Mouse (Mus musculus) small intestine, adult 2 months (tissue): ENCODE measurements around the gene Fam240b. TPM values are rescaled to one million over a fixed set of nuclear protein-coding genes. Genes with fewer than 3 reads are reported as not detected.

Source experiments
- H3K27ac ChIP-seq: fragments of 200-500 bp; 2 replicates; pipeline ENCODE4 v1.5.1; 2012; ENCODE audit warnings: low read depth, low read length, control low read depth, inconsistent platforms; ENCODE audit not compliant: insufficient read depth
- H3K27me3 ChIP-seq: fragments of 200-500 bp; 2 replicates; pipeline ENCODE4 v1.6.1; 2012; ENCODE audit warnings: mild to moderate bottlenecking, moderate library complexity, low read length, inconsistent platforms; ENCODE audit not compliant: control insufficient read depth, insufficient read depth
- H3K36me3 ChIP-seq: fragments of 200-500 bp; 2 replicates; pipeline ENCODE4 v1.6.1; 2012; ENCODE audit warnings: mild to moderate bottlenecking, low read length, control low read depth, inconsistent platforms; ENCODE audit not compliant: control insufficient read depth, insufficient read depth
- H3K4me1 ChIP-seq: fragments of 200-500 bp; 2 replicates; pipeline ENCODE4 v1.6.1; 2012; ENCODE audit warnings: low read length, inconsistent platforms, mixed read lengths; ENCODE audit not compliant: control insufficient read depth, insufficient read depth, insufficient read length
- H3K4me3 ChIP-seq: fragments of 200-500 bp; 2 replicates; pipeline ENCODE4 v1.5.1; 2012; ENCODE audit warnings: low read depth, mild to moderate bottlenecking, control low read depth, inconsistent platforms, low read length, moderate library complexity
- CTCF ChIP-seq: fragments of 200-500 bp; IDR thresholded peaks from 2 replicates; pipeline ENCODE4 v1.5.1; 2012; ENCODE audit warnings: low read depth, mild to moderate bottlenecking, control low read depth, inconsistent platforms, low read length, moderate library complexity, mixed read lengths; ENCODE audit not compliant: insufficient replicate concordance, insufficient read length; ENCODE audit errors: extremely low read depth
- POLR2A ChIP-seq: fragments of 200-500 bp; IDR thresholded peaks from 2 replicates; pipeline ENCODE4 v1.6.1; 2012; ENCODE audit warnings: low read depth, mild to moderate bottlenecking, control low read depth, inconsistent platforms, low read length, moderate library complexity
- WGBS: fragments of 180-500 bp; shearing (Covaris S2); methylation state at CpG from one replicate; pipeline ENCODE4 v1.1.7; 2018; 5-methylcytosine and 5-hydroxymethylcytosine counted together
- polyA plus RNA-seq: library from polyadenylated mRNA; depleted of rRNA; stranded (reverse); fragments of >200 nt; gene quantifications from 2 replicates; pipeline ENCODE4 v1.2.3, GENCODE M21; 2012; rRNA removed

Gene Fam240b
- not detected in 2 replicates for polyA plus RNA-seq

DNA sequence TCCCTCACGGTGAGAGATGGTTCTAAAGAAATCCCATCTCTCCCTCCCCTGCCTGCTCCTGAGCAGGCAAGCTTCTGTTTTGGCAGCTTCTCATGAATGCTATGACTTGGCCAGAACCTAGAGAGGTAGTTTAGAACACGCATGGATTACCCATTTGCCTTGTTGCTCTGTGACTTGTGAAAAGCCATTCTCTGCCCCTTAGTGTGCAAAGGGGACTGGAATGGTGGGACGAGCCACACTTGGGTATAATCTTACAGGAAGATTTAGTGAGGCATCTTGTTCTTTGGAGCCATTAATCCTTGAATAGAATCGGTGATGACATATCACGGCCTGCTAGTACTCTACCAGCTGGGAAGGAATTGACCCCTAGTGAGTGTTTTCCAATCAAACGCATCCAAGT lies at the start of gene Fam240b:
Fam240b (minus strand) TSS at position 101 of the 400 bp plus-strand sequence.
- TF ChIP-seq POLR2A = no peak
- no peak for TF ChIP-seq CTCF
- no peaks in the 10 kb centered on the region for H3K27me3 ChIP-seq
- H3K4me3 ChIP-seq = no peak within 1 kb of the TSS
- 88% methylated on average over 6 of the region's 6 CpGs for WGBS
- no peak within 1 kb of the TSS for H3K27ac ChIP-seq
- H3K4me1 ChIP-seq = no peaks in the 10 kb centered on the region
- no peaks in the 10 kb centered on the region for H3K36me3 ChIP-seq

DNA sequence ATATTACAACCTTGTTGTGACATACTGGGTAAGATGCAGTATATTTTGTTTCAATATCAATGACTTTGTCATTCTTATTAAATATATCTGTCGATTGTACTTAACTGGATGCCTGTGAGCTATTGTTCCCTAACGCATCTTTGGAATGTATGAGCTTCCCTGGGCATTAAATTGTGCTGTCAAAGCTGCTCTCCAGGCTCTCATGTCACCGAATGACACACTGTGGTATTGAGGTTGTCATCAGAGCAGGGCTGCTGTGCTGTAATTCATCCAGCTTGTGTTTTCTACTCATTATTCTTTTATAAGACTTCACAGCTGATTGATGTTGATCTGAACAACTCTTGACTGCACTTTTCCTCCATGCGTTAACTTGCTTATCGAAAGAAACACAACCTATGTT lies 32.5 kb upstream of the Fam240b start:
- no peak overlapping the region for H3K4me3 ChIP-seq

DNA sequence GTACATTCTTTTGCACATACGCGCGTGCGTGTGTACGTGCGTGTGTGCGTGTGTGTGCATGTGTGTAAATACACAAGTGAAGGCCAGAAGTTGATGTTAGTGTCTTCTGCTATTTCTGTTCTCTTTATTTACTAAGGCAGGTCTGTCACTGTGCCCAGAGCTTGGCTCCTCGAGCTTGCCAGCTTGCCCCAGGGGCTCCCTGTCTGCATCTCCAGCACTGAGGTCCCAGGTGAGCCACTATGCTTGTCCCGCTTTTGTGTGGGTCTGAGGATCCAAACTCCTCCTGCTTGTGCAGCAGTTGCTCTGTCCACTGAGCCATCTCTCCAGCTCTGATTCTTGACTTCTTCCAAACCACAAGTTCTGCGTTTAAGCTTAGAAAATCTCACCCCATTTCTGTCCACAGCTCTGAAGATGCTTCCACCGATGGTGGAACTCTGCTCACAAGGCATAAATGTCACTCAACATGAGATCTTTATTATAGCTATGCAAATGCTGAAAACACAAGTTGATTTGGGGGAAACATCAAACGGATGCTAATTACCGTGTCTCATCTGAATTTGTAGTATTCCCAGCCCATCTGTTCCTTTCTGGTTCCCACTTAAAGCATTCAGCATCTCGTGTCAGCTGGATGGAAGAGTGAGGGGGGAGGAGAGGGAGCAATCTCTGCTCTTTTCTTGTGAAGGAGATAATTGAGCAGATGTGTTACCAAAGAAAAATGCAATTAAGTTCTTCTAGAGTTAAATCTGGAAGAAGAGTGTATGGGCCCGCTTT lies 29.1 kb upstream of the Fam240b start:
- TF ChIP-seq CTCF (no peak), POLR2A (no peak)
- no peaks in the 10 kb centered on the region for H3K4me1 ChIP-seq
- H3K4me3 ChIP-seq = no peak overlapping the region
- 81% methylated on average over 15 of the region's 15 CpGs for WGBS
- H3K27ac ChIP-seq = no peak overlapping the region
- no peaks in the 10 kb centered on the region for H3K27me3 ChIP-seq
- no peaks in the 10 kb centered on the region for H3K36me3 ChIP-seq

More for the DNA sequence above, 32.5 kb upstream of the Fam240b start:
- Histone ChIP-seq H3K27me3 (no peaks in the 10 kb centered on the region), H3K36me3 (no peaks in the 10 kb centered on the region), H3K27ac (no peak overlapping the region), H3K4me1 (no peaks in the 10 kb centered on the region)
- TF ChIP-seq POLR2A (no peak), CTCF (no peak)
- 83% methylated on average over 5 of the region's 5 CpGs for WGBS

DNA sequence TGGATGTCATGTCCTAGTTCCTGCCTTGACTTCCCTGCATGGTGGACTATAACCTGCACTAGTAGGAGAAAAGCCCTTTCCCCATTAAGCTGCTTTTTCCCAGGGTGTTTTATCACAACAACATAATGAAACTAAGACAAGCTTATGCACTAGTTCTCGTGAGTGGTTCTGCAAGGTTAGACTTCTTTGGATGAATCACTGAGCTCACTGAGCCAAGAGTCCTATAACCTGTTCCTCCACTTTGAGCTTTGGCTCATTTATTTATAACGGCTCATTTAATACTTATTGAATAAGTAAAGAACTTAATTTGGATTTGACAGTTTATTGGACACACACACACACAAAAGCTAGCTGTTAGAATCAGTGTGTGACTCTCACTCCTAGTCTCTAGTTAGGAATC lies 16.7 kb upstream of the Fam240b start:
- 58% methylated on average over 2 of the region's 2 CpGs for WGBS
- Histone ChIP-seq H3K4me3 (no peak overlapping the region), H3K27me3 (no peaks in the 10 kb centered on the region), H3K36me3 (no peaks in the 10 kb centered on the region), H3K4me1 (0 out of 2 replicates have a peak, but pooled peaks cover 2% of the 10 kb centered on the region), H3K27ac (no peak overlapping the region)
- TF ChIP-seq CTCF (no peak), POLR2A (no peak)

DNA sequence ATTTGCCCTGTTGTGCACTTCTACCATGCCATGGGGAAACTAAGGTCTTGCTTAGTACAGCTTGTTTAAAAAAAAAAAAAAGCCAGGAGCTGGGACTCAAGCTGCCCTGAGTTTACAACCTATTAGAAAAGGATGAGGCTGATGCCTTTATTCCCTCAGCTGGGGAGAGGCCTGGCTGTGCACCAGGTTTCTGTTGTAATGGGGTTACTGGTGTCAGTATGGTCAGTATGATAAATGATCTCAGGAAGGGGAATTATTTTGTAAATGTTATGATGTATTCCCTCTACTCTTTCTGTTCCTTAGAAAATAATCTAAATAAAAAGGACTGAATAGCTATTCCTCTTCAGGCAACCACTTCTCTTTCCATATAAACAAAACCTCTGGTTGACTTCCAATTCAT lies 14.0 kb upstream of the Fam240b start:
- Histone ChIP-seq H3K4me3 (no peak overlapping the region), H3K36me3 (no peaks in the 10 kb centered on the region), H3K4me1 (0 out of 2 replicates have a peak, but pooled peaks cover 2% of the 10 kb centered on the region), H3K27me3 (no peaks in the 10 kb centered on the region), H3K27ac (no peak overlapping the region)
- no peak for TF ChIP-seq POLR2A
- TF ChIP-seq CTCF = no peak

DNA sequence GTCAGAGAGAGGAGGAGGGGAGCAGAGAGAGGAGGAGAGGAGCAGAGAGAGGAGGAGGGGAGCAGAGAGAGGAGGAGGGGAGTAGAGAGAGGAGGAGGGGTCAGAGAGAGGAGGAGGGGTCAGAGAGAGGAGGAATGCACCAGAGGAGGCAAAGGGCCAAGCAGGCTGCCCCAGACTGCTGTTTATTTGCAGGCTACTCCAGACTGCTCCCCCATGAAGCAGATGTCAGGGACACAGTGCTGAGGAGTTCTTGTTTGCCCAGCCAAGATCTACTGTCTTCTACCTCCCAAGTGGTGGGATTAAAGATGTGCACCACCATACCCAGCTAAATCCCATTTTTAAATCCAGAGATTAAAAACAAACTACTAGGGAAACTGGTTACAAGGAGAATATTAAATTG lies 9.8 kb upstream of the Fam240b start:
- no peak overlapping the region for H3K27ac ChIP-seq
- H3K4me1 ChIP-seq = 0 out of 2 replicates have a peak, but pooled peaks cover 2% of the 10 kb centered on the region
- no peaks in the 10 kb centered on the region for H3K27me3 ChIP-seq
- no peak overlapping the region for H3K4me3 ChIP-seq
- TF ChIP-seq CTCF (no peak), POLR2A (no peak)
- H3K36me3 ChIP-seq = no peaks in the 10 kb centered on the region

DNA sequence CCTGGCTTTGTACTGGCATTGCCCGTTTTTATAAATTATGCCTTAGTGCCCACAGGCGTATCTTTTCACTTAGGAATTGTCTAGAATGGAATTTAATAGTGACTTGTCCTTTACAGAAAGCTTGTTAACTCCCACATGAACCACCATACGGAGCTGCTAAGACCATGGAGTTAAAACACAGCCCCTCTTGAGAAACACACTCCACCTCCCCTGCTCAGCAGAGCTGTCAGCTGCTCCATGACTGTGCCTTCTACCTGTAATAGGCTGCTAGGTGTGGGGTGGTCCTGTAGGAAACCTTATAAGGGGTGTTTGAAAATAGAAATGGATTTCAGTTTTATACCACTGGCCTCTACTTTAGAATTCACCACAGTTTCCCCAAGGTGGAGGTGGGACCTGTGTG lies 5.2 kb upstream of the Fam240b start:
- no peaks in the 10 kb centered on the region for H3K27me3 ChIP-seq
- WGBS = 82% methylated on average over 3 of the region's 3 CpGs
- no peak overlapping the region for H3K4me3 ChIP-seq
- no peak for TF ChIP-seq POLR2A
- no peak for TF ChIP-seq CTCF
- no peaks in the 10 kb centered on the region for H3K36me3 ChIP-seq
- no peaks in the 10 kb centered on the region for H3K4me1 ChIP-seq
- H3K27ac ChIP-seq = no peak overlapping the region
